Comparison of ENCODE assay signal across 14 mouse cellular contexts in the genomic region with DNA sequence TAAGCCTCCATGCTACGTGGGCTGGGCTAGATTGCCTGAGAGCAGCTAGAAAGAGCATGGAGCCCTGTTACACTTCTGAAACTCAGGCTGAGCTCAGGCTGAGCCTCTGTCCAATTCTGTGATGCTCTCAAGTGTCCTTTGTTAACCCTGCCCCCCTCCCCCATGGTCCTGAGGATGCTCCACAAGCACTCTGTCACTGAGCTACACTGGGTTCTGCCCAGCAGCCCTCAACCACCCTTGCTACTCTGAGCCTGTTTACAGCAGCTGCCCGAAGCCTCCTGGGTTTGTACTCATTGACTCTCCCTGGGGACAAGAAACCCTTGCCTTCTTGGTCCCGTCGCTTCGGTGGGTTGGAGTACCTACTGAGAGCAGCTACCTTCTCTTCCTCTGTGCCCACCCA.
DNase-seq lines count a peak whose midpoint lies in the region; ATAC-seq and TF ChIP-seq lines count a peak whose summit lies in the region.
"Had no signal": no experiment of that assay in that cellular context is flagged by ENCODE, and none has a peak within 500 bp of the region (broad histone marks: within the 10 kb centered on the region; RNA-seq: fewer than 3 reads in every experiment).

No protein-coding gene starts in this region.

- ATAC-seq in hindbrain, postnatal 0 days = no peak
- ATAC-seq in embryonic facial prominence, embryonic 14.5 days (ENCODE audit: low read depth) = peak; percentile 38; the same call in 1 of the 2 replicates
- no peak for ATAC-seq in hindbrain, embryonic 14.5 days (ENCODE audit: low FRiP score)
- ATAC-seq in neural tube, embryonic 12.5 days (ENCODE audit: low FRiP score, low read depth) = peak; percentile 41; the same call in 1 of the 2 replicates

- TF ChIP-seq CTCF in hindbrain, postnatal 0 days (IDR thresholded peaks at IDR 0.05; ENCODE audit: low read depth) = no peak
- no peak for TF ChIP-seq CTCF in kidney, adult 2 months (conservative IDR thresholded peaks at IDR 0.05; ENCODE audit: insufficient read depth, insufficient read length, low read depth, low read length)

- no peaks in the 10 kb centered on the region for H3K27me3 ChIP-seq in hindbrain, embryonic 10.5 days (ENCODE audit: insufficient read depth, poor library complexity, severe bottlenecking)
- no peaks in the 10 kb centered on the region for H3K27me3 ChIP-seq in hindbrain, postnatal 0 days (ENCODE audit: insufficient read depth, low read length)
- H3K27me3 ChIP-seq in embryonic facial prominence, embryonic 14.5 days (replicated peaks; ENCODE audit: control insufficient read depth, insufficient read depth, low read length) = no peaks in the 10 kb centered on the region
- H3K27me3 ChIP-seq in hindbrain, embryonic 14.5 days (ENCODE audit: control insufficient read depth, insufficient read depth, low read length) = no peaks in the 10 kb centered on the region
- no peaks in the 10 kb centered on the region for H3K27me3 ChIP-seq in neural tube, embryonic 12.5 days (replicated peaks)
- H3K27me3 ChIP-seq in kidney, adult 2 months (replicated peaks; ENCODE audit: control insufficient read depth, insufficient read depth, low read length) = no peaks in the 10 kb centered on the region
- H3K27me3 ChIP-seq: heart, embryonic 12.5 days; limb, embryonic 15.5 days had no signal

- H3K4me2 ChIP-seq in hindbrain, postnatal 0 days (ENCODE audit: low read depth, low read length) = no peak overlapping the region
- H3K4me2 ChIP-seq in embryonic facial prominence, embryonic 14.5 days (ENCODE audit: low read depth, low read length) = no peak overlapping the region
- no peak overlapping the region for H3K4me2 ChIP-seq in hindbrain, embryonic 14.5 days (replicated peaks)
- H3K4me2 ChIP-seq in neural tube, embryonic 12.5 days (replicated peaks) = no peak overlapping the region
- H3K4me2 ChIP-seq: heart, embryonic 12.5 days; limb, embryonic 15.5 days had no signal

- no peak for DNase-seq in hindbrain, embryonic 10.5 days (ENCODE audit: low spot score)
- DNase-seq in hindbrain, postnatal 0 days (ENCODE audit: low spot score) = no peak
- no peak for DNase-seq in embryonic facial prominence, embryonic 14.5 days (ENCODE audit: low spot score)
- no peak for DNase-seq in hindbrain, embryonic 14.5 days (ENCODE audit: low spot score)
- no peak for DNase-seq in kidney, adult 2 months
- no peak for DNase-seq in heart, postnatal 36 days
- no peak for DNase-seq in adrenal gland, postnatal 36 days
- DNase-seq: gastrocnemius, postnatal 25 days; kidney, adult 8-10 months; lung, adult 18-20 months; lung, postnatal 36 days had no signal

- H3K4me3 ChIP-seq in hindbrain, embryonic 10.5 days = no peak overlapping the region
- H3K4me3 ChIP-seq in hindbrain, postnatal 0 days (ENCODE audit: low read length) = no peak overlapping the region
- no peak overlapping the region for H3K4me3 ChIP-seq in embryonic facial prominence, embryonic 14.5 days (ENCODE audit: low read depth, low read length)
- no peak overlapping the region for H3K4me3 ChIP-seq in hindbrain, embryonic 14.5 days (replicated peaks; ENCODE audit: low read length)
- no peak overlapping the region for H3K4me3 ChIP-seq in neural tube, embryonic 12.5 days
- no peak overlapping the region for H3K4me3 ChIP-seq in kidney, adult 2 months (ENCODE audit: insufficient read depth, low read depth, low read length)
- H3K4me3 ChIP-seq: heart, embryonic 12.5 days; limb, embryonic 15.5 days had no signal

- peaks cover 75% of the 10 kb centered on the region for H3K4me1 ChIP-seq in hindbrain, embryonic 10.5 days (replicated peaks)
- peaks cover 7% of the 10 kb centered on the region; the same call in 1 of the 2 replicates for H3K4me1 ChIP-seq in hindbrain, postnatal 0 days (ENCODE audit: insufficient read depth, low read length)
- peaks cover 13% of the 10 kb centered on the region for H3K4me1 ChIP-seq in embryonic facial prominence, embryonic 14.5 days (ENCODE audit: control insufficient read depth, insufficient read depth, low read length)
- peaks cover 43% of the 10 kb centered on the region for H3K4me1 ChIP-seq in hindbrain, embryonic 14.5 days (replicated peaks; ENCODE audit: control insufficient read depth, insufficient read depth, low read length)
- peaks cover 52% of the 10 kb centered on the region for H3K4me1 ChIP-seq in neural tube, embryonic 12.5 days
- H3K4me1 ChIP-seq in kidney, adult 2 months (ENCODE audit: control insufficient read depth, insufficient read depth, low read length) = no peaks in the 10 kb centered on the region

- no peak for TF ChIP-seq POLR2A in kidney, adult 2 months (IDR thresholded peaks at IDR 0.05; ENCODE audit: low read depth, low read length)

- H3K9ac ChIP-seq in hindbrain, postnatal 0 days (replicated peaks; ENCODE audit: low read length) = no peak overlapping the region
- H3K9ac ChIP-seq in embryonic facial prominence, embryonic 14.5 days (ENCODE audit: low read depth, low read length) = no peak overlapping the region
- no peak overlapping the region for H3K9ac ChIP-seq in hindbrain, embryonic 14.5 days
- H3K9ac ChIP-seq in neural tube, embryonic 12.5 days = no peak overlapping the region
- H3K9ac ChIP-seq: heart, embryonic 12.5 days; limb, embryonic 15.5 days had no signal

- H3K36me3 ChIP-seq in hindbrain, embryonic 10.5 days = peaks cover 55% of the 10 kb centered on the region
- H3K36me3 ChIP-seq in hindbrain, postnatal 0 days (ENCODE audit: insufficient read depth, low read length) = peaks cover 5% of the 10 kb centered on the region; the same call in 1 of the 2 replicates
- H3K36me3 ChIP-seq in embryonic facial prominence, embryonic 14.5 days (ENCODE audit: control insufficient read depth, insufficient read depth, low read length) = peaks cover 21% of the 10 kb centered on the region
- peaks cover 15% of the 10 kb centered on the region for H3K36me3 ChIP-seq in hindbrain, embryonic 14.5 days (replicated peaks; ENCODE audit: control insufficient read depth, insufficient read depth)
- peaks cover 37% of the 10 kb centered on the region for H3K36me3 ChIP-seq in neural tube, embryonic 12.5 days
- H3K36me3 ChIP-seq in kidney, adult 2 months (ENCODE audit: control insufficient read depth, insufficient read depth, low read length) = no peaks in the 10 kb centered on the region
- H3K36me3 ChIP-seq: heart, embryonic 12.5 days had no signal

- peak overlapping the region; percentile 79 for H3K27ac ChIP-seq in hindbrain, embryonic 10.5 days
- H3K27ac ChIP-seq in hindbrain, postnatal 0 days = no peak overlapping the region
- H3K27ac ChIP-seq in embryonic facial prominence, embryonic 14.5 days (replicated peaks; ENCODE audit: low read depth, low read length) = no peak overlapping the region; the same call in 1 of the 2 replicates
- peak overlapping the region; percentile 59 for H3K27ac ChIP-seq in hindbrain, embryonic 14.5 days
- no peak overlapping the region for H3K27ac ChIP-seq in neural tube, embryonic 12.5 days
- H3K27ac ChIP-seq in kidney, adult 2 months (ENCODE audit: insufficient read depth, low read depth, low read length) = no peak overlapping the region
- H3K27ac ChIP-seq: limb, embryonic 15.5 days had no signal

- WGBS in hindbrain, embryonic 10.5 days = 70% methylated on average over 5 of the region's 5 CpGs
- WGBS in hindbrain, postnatal 0 days = 65% methylated on average over 5 of the region's 5 CpGs
- 83% methylated on average over 5 of the region's 5 CpGs for WGBS in embryonic facial prominence, embryonic 14.5 days
- WGBS in hindbrain, embryonic 14.5 days = 32% methylated on average over 5 of the region's 5 CpGs
- WGBS in neural tube, embryonic 12.5 days = 58% methylated on average over 5 of the region's 5 CpGs
- 84% methylated on average over 5 of the region's 5 CpGs for WGBS in kidney, adult 2 months

- intact Hi-C loops in heart, postnatal 36 days (cut with DNase I) = no loop called here

- peaks cover 10% of the 10 kb centered on the region; the same call in 1 of the 2 replicates for H3K9me3 ChIP-seq in hindbrain, embryonic 10.5 days
- H3K9me3 ChIP-seq in hindbrain, postnatal 0 days (ENCODE audit: low read length) = no peaks in the 10 kb centered on the region
- 0 out of 2 replicates have a peak, but pooled peaks cover 6% of the 10 kb centered on the region for H3K9me3 ChIP-seq in embryonic facial prominence, embryonic 14.5 days (ENCODE audit: control insufficient read depth, low read length)
- no peaks in the 10 kb centered on the region for H3K9me3 ChIP-seq in hindbrain, embryonic 14.5 days (ENCODE audit: control insufficient read depth, low read length)
- 0 out of 2 replicates have a peak, but pooled peaks cover 6% of the 10 kb centered on the region for H3K9me3 ChIP-seq in neural tube, embryonic 12.5 days
- H3K9me3 ChIP-seq: limb, embryonic 15.5 days had no signal

Comparison
In these comparisons a context has a peak if more than half of its experiments do, and no peak if none do; other contexts are left out.
1. H3K27ac ChIP-seq: peak in hindbrain, embryonic 10.5 days (single experiment) and hindbrain, embryonic 14.5 days (single experiment); none in hindbrain, postnatal 0 days (single experiment), embryonic facial prominence, embryonic 14.5 days (single experiment), neural tube, embryonic 12.5 days (single experiment) and kidney, adult 2 months (single experiment).
2. ATAC-seq: peak in embryonic facial prominence, embryonic 14.5 days (single experiment) and neural tube, embryonic 12.5 days (single experiment); none in hindbrain, postnatal 0 days (single experiment) and hindbrain, embryonic 14.5 days (single experiment).